Mouse (Mus musculus) lung, postnatal 0 days (tissue): ENCODE results near the gene Cobl.

Experiments used
- CTCF ChIP-seq: IDR thresholded peaks from 2 replicates; pipeline ENCODE4 v1.5.1; 2016; ENCODE audit warnings: antibody characterized with exemption, mild to moderate bottlenecking
- EP300 ChIP-seq: IDR thresholded peaks from 2 replicates; pipeline ENCODE4 v1.6.1; 2016; ENCODE audit warnings: antibody characterized with exemption, mild to moderate bottlenecking, control low read depth

- no peak for TF ChIP-seq EP300
- no peak for TF ChIP-seq CTCF
Observed at GRCm38 (mm10) chr11:12466606-12467005, 1.8 kb upstream of the Cobl start.
